Mouse (Mus musculus) liver, adult 2 months (tissue): ENCODE results near the gene Bpifa1. TPM values are rescaled to one million over a fixed set of nuclear protein-coding genes. Genes with fewer than 3 reads are reported as not detected.
A peak's percentile ranks its signal among the peaks of the same experiment; 100 is the strongest.

Experiments used
- DNase-seq: peaks from one replicate; pipeline ENCODE4 v3.0.0-alpha.2; 2011; ENCODE audit warnings: low read depth, low spot score; ENCODE audit errors: extremely low read depth
- H3K27ac ChIP-seq: fragments of 200-500 bp; replicated peaks from 2 replicates; pipeline ENCODE4 v1.5.1; 2012; ENCODE audit warnings: low read depth, mild to moderate bottlenecking, control low read depth, inconsistent platforms, low read length; ENCODE audit not compliant: insufficient read depth
- H3K27me3 ChIP-seq: fragments of 200-500 bp; 2 replicates; pipeline ENCODE4 v1.6.1; 2012; ENCODE audit warnings: mild to moderate bottlenecking, moderate library complexity, low read length, inconsistent platforms; ENCODE audit not compliant: control insufficient read depth, insufficient read depth
- H3K36me3 ChIP-seq: fragments of 200-500 bp; 2 replicates; pipeline ENCODE4 v1.6.1; 2012; ENCODE audit warnings: low read length, inconsistent platforms; ENCODE audit not compliant: control insufficient read depth, insufficient read depth
- H3K4me1 ChIP-seq: fragments of 200-500 bp; 2 replicates; pipeline ENCODE4 v1.6.1; 2011; ENCODE audit warnings: low read length; ENCODE audit not compliant: control insufficient read depth, insufficient read depth
- H3K4me3 ChIP-seq: fragments of 200-500 bp; 2 replicates; pipeline ENCODE4 v1.5.1; 2011; ENCODE audit warnings: low read depth, mild to moderate bottlenecking, control low read depth, low read length, moderate library complexity; ENCODE audit not compliant: insufficient read depth
- H3K79me2 ChIP-seq: fragments of 200-500 bp; 2 replicates; pipeline ENCODE4 v1.6.1; 2012; ENCODE audit warnings: inconsistent platforms, mild to moderate bottlenecking, low read length, moderate library complexity; ENCODE audit not compliant: control insufficient read depth, insufficient read depth
- H3K9ac ChIP-seq: fragments of 200-500 bp; 2 replicates; pipeline ENCODE4 v1.6.1; 2012; ENCODE audit warnings: low read depth, mild to moderate bottlenecking, control low read depth, inconsistent platforms, low read length
- CTCF ChIP-seq: fragments of 200-500 bp; IDR thresholded peaks from 2 replicates; pipeline ENCODE4 v1.5.1; 2011; ENCODE audit warnings: low read depth, low read length, control low read depth
- POLR2A ChIP-seq: fragments of 200-500 bp; IDR thresholded peaks from 2 replicates; pipeline ENCODE4 v1.6.1; 2011; ENCODE audit warnings: low read length, control low read depth; ENCODE audit not compliant: insufficient read depth; ENCODE audit errors: extremely low read depth
- WGBS: fragments of 180-500 bp; shearing (Covaris S2); methylation state at CpG from one replicate; pipeline ENCODE4 v1.1.7; 2018; 5-methylcytosine and 5-hydroxymethylcytosine counted together
- polyA plus RNA-seq: library from polyadenylated mRNA; depleted of rRNA; stranded (reverse); fragments of >200 nt; gene quantifications from 2 replicates; pipeline ENCODE4 v1.2.3, GENCODE M21; 2012
- total RNA-seq: library from RNA; depleted of rRNA; stranded (reverse); fragments of >200 nt; gene quantifications from 2 replicates; pipeline ENCODE4 v1.2.3, GENCODE M21; 2014

Bpifa1 gene
- total and polyA plus RNA-seq, 2 experiments: not detected

GRCm38 (mm10) chr2:154185319-154185718, 42.6 kb downstream of the Bpifa1 start:
- 94% methylated on average over 6 of the region's 6 CpGs for WGBS

GRCm38 (mm10) chr2:154185748-154186147, 43.1 kb downstream of the Bpifa1 start:
- WGBS: 78% methylated on average over 3 of the region's 3 CpGs

More at GRCm38 (mm10) chr2:154185319-154185718, 42.6 kb downstream of the Bpifa1 start:
- TF ChIP-seq CTCF: no peak
- TF ChIP-seq POLR2A: no peak
- Histone ChIP-seq H3K27me3 (no peaks in the 10 kb centered on the region), H3K36me3 (no peaks in the 10 kb centered on the region), H3K79me2 (no peaks in the 10 kb centered on the region), H3K27ac (no peak overlapping the region), H3K4me3 (no peak overlapping the region), H3K4me1 (no peaks in the 10 kb centered on the region), H3K9ac (no peak overlapping the region)
- DNase-seq: no peak

GRCm38 (mm10) chr2:154187468-154187867, 44.8 kb downstream of the Bpifa1 start:
- Histone ChIP-seq H3K27ac (no peak overlapping the region), H3K9ac (no peak overlapping the region), H3K27me3 (no peaks in the 10 kb centered on the region), H3K4me3 (no peak overlapping the region), H3K4me1 (no peaks in the 10 kb centered on the region), H3K79me2 (no peaks in the 10 kb centered on the region), H3K36me3 (no peaks in the 10 kb centered on the region)
- 50% methylated on average over 5 of the region's 5 CpGs for WGBS
- DNase-seq: peak; percentile 24
- TF ChIP-seq POLR2A (no peak), CTCF (no peak)

More at GRCm38 (mm10) chr2:154185748-154186147, 43.1 kb downstream of the Bpifa1 start:
- no peaks in the 10 kb centered on the region for H3K27me3 ChIP-seq
- no peaks in the 10 kb centered on the region for H3K79me2 ChIP-seq
- no peaks in the 10 kb centered on the region for H3K4me1 ChIP-seq
- TF ChIP-seq POLR2A (no peak), CTCF (no peak)
- no peaks in the 10 kb centered on the region for H3K36me3 ChIP-seq
- H3K27ac ChIP-seq: no peak overlapping the region
- no peak overlapping the region for H3K4me3 ChIP-seq
- no peak overlapping the region for H3K9ac ChIP-seq
- DNase-seq: no peak

GRCm38 (mm10) chr2:154189877-154190434, 47.3 kb downstream of the Bpifa1 start:
- no peaks in the 10 kb centered on the region for H3K4me1 ChIP-seq
- WGBS: 58% methylated on average over 7 of the region's 7 CpGs
- H3K9ac ChIP-seq: no peak overlapping the region
- no peaks in the 10 kb centered on the region for H3K79me2 ChIP-seq
- no peak overlapping the region for H3K27ac ChIP-seq
- no peaks in the 10 kb centered on the region for H3K27me3 ChIP-seq
- TF ChIP-seq CTCF: no peak
- no peak for TF ChIP-seq POLR2A
- H3K4me3 ChIP-seq: no peak overlapping the region
- DNase-seq: no peak
- H3K36me3 ChIP-seq: no peaks in the 10 kb centered on the region

GRCm38 (mm10) chr2:154190546-154191258, 48.0 kb downstream of the Bpifa1 start, which contains the start of gene Bpifb1:
Gene Bpifb1 (plus strand): TSS chr2:154190818.
- Histone ChIP-seq H3K4me3 (no peak within 1 kb of the TSS), H3K79me2 (no peaks in the 10 kb centered on the region), H3K9ac (no peak within 1 kb of the TSS), H3K4me1 (no peaks in the 10 kb centered on the region), H3K36me3 (no peaks in the 10 kb centered on the region), H3K27me3 (no peaks in the 10 kb centered on the region), H3K27ac (no peak within 1 kb of the TSS)
- TF ChIP-seq CTCF (no peak), POLR2A (no peak)
- DNase-seq: no peak
- 87% methylated on average over 11 of the region's 11 CpGs for WGBS

GRCm38 (mm10) chr2:154192141-154192540, 49.5 kb downstream of the Bpifa1 start:
- no peak overlapping the region for H3K4me3 ChIP-seq
- no peaks in the 10 kb centered on the region for H3K4me1 ChIP-seq
- DNase-seq: no peak
- no peaks in the 10 kb centered on the region for H3K79me2 ChIP-seq
- H3K27me3 ChIP-seq: no peaks in the 10 kb centered on the region
- H3K27ac ChIP-seq: no peak overlapping the region
- TF ChIP-seq CTCF (no peak), POLR2A (no peak)
- H3K36me3 ChIP-seq: no peaks in the 10 kb centered on the region
- H3K9ac ChIP-seq: no peak overlapping the region
- 79% methylated on average over 2 of the region's 2 CpGs for WGBS
